Mouse (Mus musculus): Measurements from ENCODE around the gene Poc1b. TPM values are rescaled to one million over a fixed set of nuclear protein-coding genes. Genes with fewer than 3 reads are reported as not detected.
A peak's percentile ranks its signal among the peaks of the same experiment; 100 is the strongest.

The Poc1b gene
- polyA plus RNA-seq, 1 experiment = 11.8 TPM

- H3K27me3 ChIP-seq (ENCODE audit: control insufficient read depth, insufficient read depth, low read length) = no peaks in the 10 kb centered on the region
- DNase-seq = no peak
- no peak overlapping the region for H3K4me3 ChIP-seq (replicated peaks; ENCODE audit: insufficient read depth, low read depth, low read length)
- TF ChIP-seq CTCF (IDR thresholded peaks at IDR 0.05; ENCODE audit: borderline replicate concordance, insufficient read depth, low read depth, low read length) (no peak), POLR2A (IDR thresholded peaks at IDR 0.05; ENCODE audit: borderline replicate concordance, insufficient read depth, low read length) (no peak)
- 85% methylated on average over 5 of the region's 5 CpGs for WGBS
- 0 out of 2 replicates have a peak, but pooled peaks cover 2% of the 10 kb centered on the region for H3K4me1 ChIP-seq (ENCODE audit: control insufficient read depth, insufficient read depth, low read length)
- no peak overlapping the region for H3K27ac ChIP-seq (ENCODE audit: insufficient read depth, low read length)
Observed at GRCm38 (mm10) chr10:99200944-99201343, 94.1 kb downstream of the Poc1b start.

- WGBS = 70% methylated on average over 1 of the region's 1 CpGs
- H3K4me3 ChIP-seq (replicated peaks; ENCODE audit: insufficient read depth, low read depth, low read length) = no peak overlapping the region
- TF ChIP-seq CTCF (IDR thresholded peaks at IDR 0.05; ENCODE audit: borderline replicate concordance, insufficient read depth, low read depth, low read length) (no peak), POLR2A (IDR thresholded peaks at IDR 0.05; ENCODE audit: borderline replicate concordance, insufficient read depth, low read length) (no peak)
- 0 out of 2 replicates have a peak, but pooled peaks cover 2% of the 10 kb centered on the region for H3K4me1 ChIP-seq (ENCODE audit: control insufficient read depth, insufficient read depth, low read length)
- no peak overlapping the region for H3K27ac ChIP-seq (ENCODE audit: insufficient read depth, low read length)
- DNase-seq = no peak
- no peaks in the 10 kb centered on the region for H3K27me3 ChIP-seq (ENCODE audit: control insufficient read depth, insufficient read depth, low read length)
Observed at GRCm38 (mm10) chr10:99201786-99202185, 95.0 kb downstream of the Poc1b start.

GRCm38 (mm10) chr10:99202363-99202762, 95.5 kb downstream of the Poc1b start:
- no peak for DNase-seq
- Histone ChIP-seq H3K4me3 (replicated peaks; ENCODE audit: insufficient read depth, low read depth, low read length) (no peak overlapping the region), H3K27ac (ENCODE audit: insufficient read depth, low read length) (no peak overlapping the region), H3K4me1 (ENCODE audit: control insufficient read depth, insufficient read depth, low read length) (0 out of 2 replicates have a peak, but pooled peaks cover 2% of the 10 kb centered on the region), H3K27me3 (ENCODE audit: control insufficient read depth, insufficient read depth, low read length) (no peaks in the 10 kb centered on the region)
- TF ChIP-seq CTCF (IDR thresholded peaks at IDR 0.05; ENCODE audit: borderline replicate concordance, insufficient read depth, low read depth, low read length) (no peak), POLR2A (IDR thresholded peaks at IDR 0.05; ENCODE audit: borderline replicate concordance, insufficient read depth, low read length) (no peak)
- WGBS = 71% methylated on average over 8 of the region's 8 CpGs

- H3K27me3 ChIP-seq (ENCODE audit: control insufficient read depth, insufficient read depth, low read length) = no peaks in the 10 kb centered on the region
- H3K4me1 ChIP-seq (ENCODE audit: control insufficient read depth, insufficient read depth, low read length) = 0 out of 2 replicates have a peak, but pooled peaks cover 2% of the 10 kb centered on the region
- no peak overlapping the region for H3K4me3 ChIP-seq (replicated peaks; ENCODE audit: insufficient read depth, low read depth, low read length)
- H3K27ac ChIP-seq (ENCODE audit: insufficient read depth, low read length) = no peak overlapping the region
- 84% methylated on average over 5 of the region's 5 CpGs for WGBS
- no peak for TF ChIP-seq POLR2A (IDR thresholded peaks at IDR 0.05; ENCODE audit: borderline replicate concordance, insufficient read depth, low read length)
- no peak for TF ChIP-seq CTCF (IDR thresholded peaks at IDR 0.05; ENCODE audit: borderline replicate concordance, insufficient read depth, low read depth, low read length)
- DNase-seq = no peak
Observed at GRCm38 (mm10) chr10:99203163-99203562, 96.3 kb downstream of the Poc1b start.

GRCm38 (mm10) chr10:99203577-99204487, 97.0 kb downstream of the Poc1b start:
- WGBS = 13% methylated on average over 29 of the region's 29 CpGs
- H3K27me3 ChIP-seq (ENCODE audit: control insufficient read depth, insufficient read depth, low read length) = no peaks in the 10 kb centered on the region
- TF ChIP-seq POLR2A (IDR thresholded peaks at IDR 0.05; ENCODE audit: borderline replicate concordance, insufficient read depth, low read length) = no peak
- no peak for TF ChIP-seq CTCF (IDR thresholded peaks at IDR 0.05; ENCODE audit: borderline replicate concordance, insufficient read depth, low read depth, low read length)
- H3K4me3 ChIP-seq (replicated peaks; ENCODE audit: insufficient read depth, low read depth, low read length) = peak overlapping the region; percentile 52
- 0 out of 2 replicates have a peak, but pooled peaks cover 2% of the 10 kb centered on the region for H3K4me1 ChIP-seq (ENCODE audit: control insufficient read depth, insufficient read depth, low read length)
- no peak for DNase-seq
- H3K27ac ChIP-seq (ENCODE audit: insufficient read depth, low read length) = no peak overlapping the region

- H3K27ac ChIP-seq (ENCODE audit: insufficient read depth, low read length) = no peak overlapping the region
- 0 out of 2 replicates have a peak, but pooled peaks cover 2% of the 10 kb centered on the region for H3K4me1 ChIP-seq (ENCODE audit: control insufficient read depth, insufficient read depth, low read length)
- no peak for DNase-seq
- no peak overlapping the region for H3K4me3 ChIP-seq (replicated peaks; ENCODE audit: insufficient read depth, low read depth, low read length)
- no peaks in the 10 kb centered on the region for H3K27me3 ChIP-seq (ENCODE audit: control insufficient read depth, insufficient read depth, low read length)
- 36% methylated on average over 11 of the region's 11 CpGs for WGBS
- no peak for TF ChIP-seq POLR2A (IDR thresholded peaks at IDR 0.05; ENCODE audit: borderline replicate concordance, insufficient read depth, low read length)
- no peak for TF ChIP-seq CTCF (IDR thresholded peaks at IDR 0.05; ENCODE audit: borderline replicate concordance, insufficient read depth, low read depth, low read length)
Observed at GRCm38 (mm10) chr10:99204553-99204952, 97.7 kb downstream of the Poc1b start.

- Histone ChIP-seq H3K4me1 (ENCODE audit: control insufficient read depth, insufficient read depth, low read length) (0 out of 2 replicates have a peak, but pooled peaks cover 2% of the 10 kb centered on the region), H3K27ac (ENCODE audit: insufficient read depth, low read length) (no peak overlapping the region), H3K4me3 (replicated peaks; ENCODE audit: insufficient read depth, low read depth, low read length) (no peak overlapping the region), H3K27me3 (ENCODE audit: control insufficient read depth, insufficient read depth, low read length) (no peaks in the 10 kb centered on the region)
- WGBS = 72% methylated on average over 2 of the region's 2 CpGs
- TF ChIP-seq CTCF (IDR thresholded peaks at IDR 0.05; ENCODE audit: borderline replicate concordance, insufficient read depth, low read depth, low read length) = no peak
- TF ChIP-seq POLR2A (IDR thresholded peaks at IDR 0.05; ENCODE audit: borderline replicate concordance, insufficient read depth, low read length) = no peak
- no peak for DNase-seq
Observed at GRCm38 (mm10) chr10:99207121-99207520, 100.3 kb downstream of the Poc1b start.
